Mouse (Mus musculus): ENCODE measurements around the gene Uap1l1. TPM values are rescaled to one million over a fixed set of nuclear protein-coding genes. Genes with fewer than 3 reads are reported as not detected.

The Uap1l1 gene
- polyA plus RNA-seq, 1 experiment from 2014 or later = 105 TPM

- H3K9ac ChIP-seq = peak overlapping the region; percentile 96
- H3K27ac ChIP-seq = no peak overlapping the region
- peak overlapping the region; percentile 89 for H3K4me3 ChIP-seq (replicated peaks)
- no peaks in the 10 kb centered on the region for H3K9me3 ChIP-seq
- peak overlapping the region; percentile 64 for H3K4me2 ChIP-seq (replicated peaks)
- 56% methylated on average over 9 of the region's 9 CpGs for WGBS
- H3K36me3 ChIP-seq = peaks cover 15% of the 10 kb centered on the region
- ATAC-seq = no peak
- H3K4me1 ChIP-seq (replicated peaks) = peaks cover 10% of the 10 kb centered on the region
- no peaks in the 10 kb centered on the region for H3K27me3 ChIP-seq (replicated peaks)
Observed at GRCm38 (mm10) chr2:25331470-25331869, 34.0 kb downstream of the Uap1l1 start.

- 40% methylated on average over 7 of the region's 7 CpGs for WGBS
Observed at GRCm38 (mm10) chr2:25328440-25328839, 37.0 kb downstream of the Uap1l1 start.

GRCm38 (mm10) chr2:25326036-25326435 is 39.4 kb downstream of the Uap1l1 start:
- no peak for ATAC-seq
- no peaks in the 10 kb centered on the region for H3K27me3 ChIP-seq (replicated peaks)
- no peak overlapping the region for H3K4me3 ChIP-seq (replicated peaks)
- no peak overlapping the region for H3K4me2 ChIP-seq (replicated peaks)
- no peaks in the 10 kb centered on the region for H3K4me1 ChIP-seq (replicated peaks)
- H3K27ac ChIP-seq = no peak overlapping the region
- H3K9ac ChIP-seq = no peak overlapping the region
- no peaks in the 10 kb centered on the region for H3K9me3 ChIP-seq
- WGBS = 72% methylated on average over 2 of the region's 2 CpGs
- H3K36me3 ChIP-seq = no peaks in the 10 kb centered on the region

More at GRCm38 (mm10) chr2:25328440-25328839, 37.0 kb downstream of the Uap1l1 start:
- H3K27me3 ChIP-seq (replicated peaks) = no peaks in the 10 kb centered on the region
- no peaks in the 10 kb centered on the region for H3K9me3 ChIP-seq
- H3K4me2 ChIP-seq (replicated peaks) = no peak overlapping the region
- H3K36me3 ChIP-seq = no peaks in the 10 kb centered on the region
- peaks cover 8% of the 10 kb centered on the region for H3K4me1 ChIP-seq (replicated peaks)
- H3K9ac ChIP-seq = no peak overlapping the region
- no peak overlapping the region for H3K27ac ChIP-seq
- no peak overlapping the region for H3K4me3 ChIP-seq (replicated peaks)
- ATAC-seq = no peak

GRCm38 (mm10) chr2:25320084-25320483 is 45.4 kb downstream of the Uap1l1 start:
- no peak overlapping the region for H3K9ac ChIP-seq
- H3K4me3 ChIP-seq (replicated peaks) = no peak overlapping the region
- 18% methylated on average over 2 of the region's 2 CpGs for whole genome bisulfite sequencing
- ATAC-seq = no peak
- no peaks in the 10 kb centered on the region for H3K9me3 ChIP-seq
- no peak overlapping the region for H3K27ac ChIP-seq
- H3K4me1 ChIP-seq (replicated peaks) = peaks cover 3% of the 10 kb centered on the region; the same call in 1 of the 2 replicates
- H3K4me2 ChIP-seq (replicated peaks) = no peak overlapping the region
- H3K27me3 ChIP-seq (replicated peaks) = peaks cover 43% of the 10 kb centered on the region
- H3K36me3 ChIP-seq = no peaks in the 10 kb centered on the region

GRCm38 (mm10) chr2:25318971-25319773 is 46.3 kb downstream of the Uap1l1 start, which contains the start of gene Grin1:
Gene Grin1, minus strand, starts transcription at chr2:25319187.
- peak; percentile 73 for ATAC-seq
- 10% methylated on average over 58 of the region's 58 CpGs for WGBS
- Histone ChIP-seq H3K27ac (no peak within 1 kb of the TSS), H3K4me2 (replicated peaks) (peak within 1 kb of the TSS; percentile 75), H3K9ac (no peak within 1 kb of the TSS), H3K4me1 (replicated peaks) (peaks cover 3% of the 10 kb centered on the region; the same call in 1 of the 2 replicates), H3K36me3 (no peaks in the 10 kb centered on the region), H3K27me3 (replicated peaks) (peaks cover 45% of the 10 kb centered on the region), H3K4me3 (replicated peaks) (peak within 1 kb of the TSS; percentile 27), H3K9me3 (no peaks in the 10 kb centered on the region)

- Histone ChIP-seq H3K4me2 (replicated peaks) (peak overlapping the region; percentile 75), H3K9me3 (no peaks in the 10 kb centered on the region), H3K4me1 (replicated peaks) (peaks cover 3% of the 10 kb centered on the region; the same call in 1 of the 2 replicates), H3K36me3 (no peaks in the 10 kb centered on the region), H3K27ac (no peak overlapping the region), H3K9ac (no peak overlapping the region), H3K27me3 (replicated peaks) (peaks cover 47% of the 10 kb centered on the region), H3K4me3 (replicated peaks) (peak overlapping the region; percentile 27)
- peak; percentile 31; the same call in 1 of the 2 replicates for ATAC-seq
- 6% methylated on average over 31 of the region's 31 CpGs for WGBS
Observed at GRCm38 (mm10) chr2:25318119-25318966, 47.1 kb downstream of the Uap1l1 start.

- no peak overlapping the region for H3K9ac ChIP-seq
- ATAC-seq = peak; percentile 93
- no peaks in the 10 kb centered on the region for H3K36me3 ChIP-seq
- peaks cover 65% of the 10 kb centered on the region for H3K27me3 ChIP-seq (replicated peaks)
- no peak overlapping the region for H3K27ac ChIP-seq
- WGBS = 3% methylated on average over 11 of the region's 11 CpGs
- 0 out of 2 replicates have a peak, but pooled peaks cover 3% of the 10 kb centered on the region for H3K4me1 ChIP-seq (replicated peaks)
- H3K4me3 ChIP-seq (replicated peaks) = peak overlapping the region; percentile 25; the same call in 1 of the 2 replicates
- H3K4me2 ChIP-seq (replicated peaks) = peak overlapping the region; percentile 53
- no peaks in the 10 kb centered on the region for H3K9me3 ChIP-seq
Observed at GRCm38 (mm10) chr2:25311491-25311891, 54.0 kb downstream of the Uap1l1 start.

GRCm38 (mm10) chr2:25310969-25311368 is 54.5 kb downstream of the Uap1l1 start:
- H3K4me1 ChIP-seq (replicated peaks) = 0 out of 2 replicates have a peak, but pooled peaks cover 3% of the 10 kb centered on the region
- no peaks in the 10 kb centered on the region for H3K9me3 ChIP-seq
- H3K27me3 ChIP-seq (replicated peaks) = peaks cover 63% of the 10 kb centered on the region
- ATAC-seq = peak; percentile 75
- no peak overlapping the region for H3K27ac ChIP-seq
- H3K9ac ChIP-seq = peak overlapping the region; percentile 20; the same call in 1 of the 2 replicates
- peak overlapping the region; percentile 53 for H3K4me2 ChIP-seq (replicated peaks)
- WGBS = 2% methylated on average over 22 of the region's 22 CpGs
- H3K4me3 ChIP-seq (replicated peaks) = peak overlapping the region; percentile 25
- H3K36me3 ChIP-seq = no peaks in the 10 kb centered on the region

- no peak overlapping the region for H3K27ac ChIP-seq
- no peaks in the 10 kb centered on the region for H3K9me3 ChIP-seq
- peaks cover 69% of the 10 kb centered on the region for H3K27me3 ChIP-seq (replicated peaks)
- H3K36me3 ChIP-seq = no peaks in the 10 kb centered on the region
- ATAC-seq = no peak
- 51% methylated on average over 10 of the region's 10 CpGs for WGBS
- no peak overlapping the region for H3K9ac ChIP-seq
- peaks cover 5% of the 10 kb centered on the region; the same call in 1 of the 2 replicates for H3K4me1 ChIP-seq (replicated peaks)
- no peak overlapping the region for H3K4me2 ChIP-seq (replicated peaks)
- H3K4me3 ChIP-seq (replicated peaks) = no peak overlapping the region
Observed at GRCm38 (mm10) chr2:25310180-25310579, 55.3 kb downstream of the Uap1l1 start.

Other genes starting within 250 kb of the Uap1l1 start
- gene Nrarp, start 184.9 kb downstream of the Uap1l1 start, polyA plus RNA-seq (2015; fragmentation: Nextera tagmentation; extraction: Ambion mirVana) = 14.3 and 19.3 TPM in 2 replicates
- 16.4 and 18.5 TPM in 2 replicates for gene Tor4a, start 168.8 kb downstream of the Uap1l1 start, polyA plus RNA-seq (2015; fragmentation: Nextera tagmentation; extraction: Ambion mirVana)
- gene Nelfb, start 154.2 kb downstream of the Uap1l1 start, polyA plus RNA-seq (2015; fragmentation: Nextera tagmentation; extraction: Ambion mirVana) = 94.8 and 106 TPM in 2 replicates
- not detected in 2 replicates for gene Stpg3, start 151.0 kb downstream of the Uap1l1 start, polyA plus RNA-seq (2015; fragmentation: Nextera tagmentation; extraction: Ambion mirVana)
- not detected in 2 replicates for gene Fam166a, start 146.9 kb downstream of the Uap1l1 start, polyA plus RNA-seq (2015; fragmentation: Nextera tagmentation; extraction: Ambion mirVana)
- 600 and 657 TPM in 2 replicates for gene Tubb4b, start 141.0 kb downstream of the Uap1l1 start, polyA plus RNA-seq (2015; fragmentation: Nextera tagmentation; extraction: Ambion mirVana)
- gene Slc34a3, start 131.3 kb downstream of the Uap1l1 start, polyA plus RNA-seq (2015; fragmentation: Nextera tagmentation; extraction: Ambion mirVana) = 5.0 and 5.6 TPM in 2 replicates
- gene Rnf224, start 128.9 kb downstream of the Uap1l1 start, polyA plus RNA-seq (2015; fragmentation: Nextera tagmentation; extraction: Ambion mirVana) = 0.14 and 0.29 TPM in 2 replicates
- 19.0 and 24.8 TPM in 2 replicates for gene Rnf208, start 123.4 kb downstream of the Uap1l1 start, polyA plus RNA-seq (2015; fragmentation: Nextera tagmentation; extraction: Ambion mirVana)
- 1.4 and 2.3 TPM in 2 replicates for gene Cysrt1, start 123.2 kb downstream of the Uap1l1 start, polyA plus RNA-seq (2015; fragmentation: Nextera tagmentation; extraction: Ambion mirVana)
- 4.3 and 5.5 TPM in 2 replicates for gene AL732309.1, start 118.8 kb downstream of the Uap1l1 start, polyA plus RNA-seq (2015; fragmentation: Nextera tagmentation; extraction: Ambion mirVana)
- gene Tmem203, start 110.2 kb downstream of the Uap1l1 start, polyA plus RNA-seq (2015; fragmentation: Nextera tagmentation; extraction: Ambion mirVana) = 22.8 and 23.2 TPM in 2 replicates
- 20.7 and 23.6 TPM in 2 replicates for gene Tprn, start 103.1 kb downstream of the Uap1l1 start, polyA plus RNA-seq (2015; fragmentation: Nextera tagmentation; extraction: Ambion mirVana)
- gene Ssna1, start 93.2 kb downstream of the Uap1l1 start, polyA plus RNA-seq (2015; fragmentation: Nextera tagmentation; extraction: Ambion mirVana) = 200 and 212 TPM in 2 replicates
- gene Anapc2, start 93.2 kb downstream of the Uap1l1 start, polyA plus RNA-seq (2015; fragmentation: Nextera tagmentation; extraction: Ambion mirVana) = 95.8 and 103 TPM in 2 replicates
- gene Tmem210, start 77.5 kb downstream of the Uap1l1 start, polyA plus RNA-seq (2015; fragmentation: Nextera tagmentation; extraction: Ambion mirVana) = not detected in 2 replicates
- gene Lrrc26, start 75.8 kb downstream of the Uap1l1 start, polyA plus RNA-seq (2015; fragmentation: Nextera tagmentation; extraction: Ambion mirVana) = 0.43 and 1.8 TPM in 2 replicates
- gene Grin1, start 46.5 kb downstream of the Uap1l1 start, polyA plus RNA-seq (2015; fragmentation: Nextera tagmentation; extraction: Ambion mirVana) = 1.4 TPM in 2 replicates
- gene Man1b1, start 33.3 kb downstream of the Uap1l1 start, polyA plus RNA-seq (2015; fragmentation: Nextera tagmentation; extraction: Ambion mirVana) = 40.2 and 40.8 TPM in 2 replicates
- gene Dpp7, start 9.3 kb downstream of the Uap1l1 start, polyA plus RNA-seq (2015; fragmentation: Nextera tagmentation; extraction: Ambion mirVana) = 46.0 and 48.6 TPM in 2 replicates
- 46.8 and 48.8 TPM in 2 replicates for gene Sapcd2, start 6.6 kb upstream of the Uap1l1 start, polyA plus RNA-seq (2015; fragmentation: Nextera tagmentation; extraction: Ambion mirVana)
- 12.1 and 15.6 TPM in 2 replicates for gene Entpd2, start 30.2 kb upstream of the Uap1l1 start, polyA plus RNA-seq (2015; fragmentation: Nextera tagmentation; extraction: Ambion mirVana)
- 40.9 and 48.2 TPM in 2 replicates for gene Npdc1, start 33.7 kb upstream of the Uap1l1 start, polyA plus RNA-seq (2015; fragmentation: Nextera tagmentation; extraction: Ambion mirVana)
- gene Fut7, start 57.6 kb upstream of the Uap1l1 start, polyA plus RNA-seq (2015; fragmentation: Nextera tagmentation; extraction: Ambion mirVana) = 0.18 TPM in 1 of 2 replicates, not detected in the other
- gene Abca2, start 63.0 kb upstream of the Uap1l1 start, polyA plus RNA-seq (2015; fragmentation: Nextera tagmentation; extraction: Ambion mirVana) = 2.8 and 3.7 TPM in 2 replicates
- 2.2 and 3.0 TPM in 2 replicates for gene Clic3, start 91.2 kb upstream of the Uap1l1 start, polyA plus RNA-seq (2015; fragmentation: Nextera tagmentation; extraction: Ambion mirVana)
- gene Paxx, start 95.4 kb upstream of the Uap1l1 start, polyA plus RNA-seq (2015; fragmentation: Nextera tagmentation; extraction: Ambion mirVana) = 28.0 and 33.2 TPM in 2 replicates
- gene Ptgds, start 104.4 kb upstream of the Uap1l1 start, polyA plus RNA-seq (2015; fragmentation: Nextera tagmentation; extraction: Ambion mirVana) = 4.6 and 5.8 TPM in 2 replicates
- not detected in 2 replicates for gene Lcn12, start 128.2 kb upstream of the Uap1l1 start, polyA plus RNA-seq (2015; fragmentation: Nextera tagmentation; extraction: Ambion mirVana)
- 57.5 and 65.2 TPM in 2 replicates for gene Fbxw5, start 135.1 kb upstream of the Uap1l1 start, polyA plus RNA-seq (2015; fragmentation: Nextera tagmentation; extraction: Ambion mirVana)
- gene C8g, start 136.0 kb upstream of the Uap1l1 start, polyA plus RNA-seq (2015; fragmentation: Nextera tagmentation; extraction: Ambion mirVana) = 5.4 and 8.3 TPM in 2 replicates
- gene Traf2, start 181.3 kb upstream of the Uap1l1 start, polyA plus RNA-seq (2015; fragmentation: Nextera tagmentation; extraction: Ambion mirVana) = 26.7 and 32.4 TPM in 2 replicates
- 339 and 367 TPM in 2 replicates for gene Edf1, start 192.2 kb upstream of the Uap1l1 start, polyA plus RNA-seq (2015; fragmentation: Nextera tagmentation; extraction: Ambion mirVana)
- gene Mamdc4, start 209.2 kb upstream of the Uap1l1 start, polyA plus RNA-seq (2015; fragmentation: Nextera tagmentation; extraction: Ambion mirVana) = 297 and 389 TPM in 2 replicates
- 163 and 190 TPM in 2 replicates for gene Phpt1, start 209.5 kb upstream of the Uap1l1 start, polyA plus RNA-seq (2015; fragmentation: Nextera tagmentation; extraction: Ambion mirVana)
- 1.7 and 2.9 TPM in 2 replicates for gene Ajm1, start 216.1 kb upstream of the Uap1l1 start, polyA plus RNA-seq (2015; fragmentation: Nextera tagmentation; extraction: Ambion mirVana)
- gene Rabl6, start 242.8 kb upstream of the Uap1l1 start, polyA plus RNA-seq (2015; fragmentation: Nextera tagmentation; extraction: Ambion mirVana) = 65.5 and 69.7 TPM in 2 replicates